Mouse (Mus musculus) E14TG2a.4 (cell line): ENCODE measurements around the gene Foxl2.

Experiments
- CTCF ChIP-seq: conservative IDR thresholded peaks from 2 replicates; pipeline ENCODE4 v1.5.1; 2014; ENCODE audit warnings: low read length
- NANOG ChIP-seq: IDR thresholded peaks from 2 replicates; pipeline ENCODE4 v1.6.1; 2014; ENCODE audit warnings: borderline replicate concordance, low read length, mixed read lengths
- POU5F1 ChIP-seq: IDR thresholded peaks from 2 replicates; pipeline ENCODE4 v1.6.1; 2014; ENCODE audit warnings: low read length, borderline replicate concordance

GRCm38 (mm10) chr9:98976520-98976919 is 21.4 kb downstream of the Foxl2 start:
- TF ChIP-seq CTCF (peak; percentile 65), POU5F1 (no peak), NANOG (no peak)
